Mouse (Mus musculus) bone marrow macrophage, adult 2 months (primary cell): ENCODE results near the gene Plxnb2.

ENCODE experiments used
- CTCF ChIP-seq: IDR thresholded peaks from 2 replicates; pipeline ENCODE4 v1.5.1; 2012; ENCODE audit warnings: low read depth, mild to moderate bottlenecking, low read length, moderate library complexity
- POLR2A ChIP-seq: IDR thresholded peaks from 2 replicates; pipeline ENCODE4 v1.6.1; 2012; ENCODE audit warnings: mild to moderate bottlenecking, low read depth, low read length, borderline replicate concordance

GRCm38 (mm10) chr15:89196313-89196706, 15.7 kb upstream of the Plxnb2 start, which contains the start of gene Dennd6b:
- TF ChIP-seq POLR2A: no peak
- peak; percentile 77 for TF ChIP-seq CTCF
